Mouse (Mus musculus): ENCODE data around the gene Esrrg.

DNA sequence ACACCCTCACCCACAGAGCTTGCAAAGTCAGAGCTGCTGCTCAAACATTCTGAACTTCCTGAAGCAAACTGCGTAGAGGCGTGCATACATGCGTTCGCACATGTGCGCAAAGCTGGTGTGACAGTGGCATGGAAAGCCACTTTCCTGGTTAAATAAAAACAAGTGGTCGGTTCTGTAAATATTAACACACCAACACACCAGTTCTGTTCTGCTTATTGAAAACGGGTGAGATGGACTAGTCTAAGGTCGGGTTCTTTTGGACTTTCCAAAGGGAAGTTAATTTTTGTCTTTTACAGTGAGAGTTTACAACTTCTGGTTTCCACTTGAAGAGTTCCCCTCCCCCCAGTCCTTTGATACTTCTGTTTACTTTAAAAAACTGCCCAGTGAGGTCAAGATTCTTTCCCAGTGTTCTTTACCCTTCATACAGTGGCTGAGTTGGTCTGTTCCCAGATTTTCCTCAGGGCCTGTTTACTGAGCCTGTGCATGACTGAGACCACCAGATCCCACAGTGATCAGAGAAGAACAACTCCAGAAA lies 22.0 kb upstream of the Esrrg start:
- TF ChIP-seq POLR2A (IDR thresholded peaks at IDR 0.05; ENCODE audit: extremely low read depth, insufficient read depth, low read length): no peak
- TF ChIP-seq CTCF (IDR thresholded peaks at IDR 0.05; ENCODE audit: low read depth, low read length): no peak

Data from liver, adult 2 months (tissue).